Mouse (Mus musculus) heart, postnatal 0 days (tissue): ENCODE results near the gene Acp5.

Experiments
- CTCF ChIP-seq: IDR thresholded peaks from 2 replicates; pipeline ENCODE4 v1.5.1; 2016; ENCODE audit warnings: antibody characterized with exemption, control low read depth, low read depth
- EP300 ChIP-seq: IDR thresholded peaks from 2 replicates; pipeline ENCODE4 v1.6.1; 2016; ENCODE audit warnings: antibody characterized with exemption, low read depth

GRCm38 (mm10) chr9:22125246-22126027 lies 10.1 kb downstream of the Acp5 start:
- TF ChIP-seq CTCF (no peak), EP300 (no peak)
